Mouse (Mus musculus) ovary, adult 18-20 months (tissue): ENCODE measurements around the gene Gm3415.
"Not testable (repeated sequence)": the region's sequence is repeated elsewhere in the genome, so short reads cannot be mapped to it uniquely, and the experiment has no call there.

Experiments
- DNase-seq: peaks from one replicate; pipeline ENCODE4 v3.0.0; 2022; ENCODE audit warnings: low spot score, mixed read lengths

Gene Gm3415

DNA sequence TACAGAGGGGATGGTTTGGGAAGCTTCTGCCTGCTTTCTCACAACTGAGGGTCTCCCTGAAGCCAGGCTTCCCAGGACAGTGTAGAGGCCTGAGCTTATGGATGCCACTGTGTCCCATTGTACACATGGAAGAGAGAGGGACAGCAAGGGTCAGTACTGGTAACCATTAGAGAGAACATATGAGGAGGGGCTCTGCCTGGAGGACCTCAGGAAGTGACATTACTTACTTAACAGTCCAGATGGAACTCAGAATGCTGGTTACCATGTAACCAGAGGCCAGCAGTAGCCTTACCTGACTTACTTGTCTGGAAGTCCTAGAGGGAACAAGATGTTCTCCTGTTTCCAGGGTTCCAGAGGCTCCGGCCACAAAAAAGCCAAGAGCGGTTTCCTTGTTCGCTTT lies at the start of gene Gm3415:
Gm3415 (plus strand) TSS at position 301 of the 400 bp plus-strand sequence.
- DNase-seq: not testable (repeated sequence)

DNA sequence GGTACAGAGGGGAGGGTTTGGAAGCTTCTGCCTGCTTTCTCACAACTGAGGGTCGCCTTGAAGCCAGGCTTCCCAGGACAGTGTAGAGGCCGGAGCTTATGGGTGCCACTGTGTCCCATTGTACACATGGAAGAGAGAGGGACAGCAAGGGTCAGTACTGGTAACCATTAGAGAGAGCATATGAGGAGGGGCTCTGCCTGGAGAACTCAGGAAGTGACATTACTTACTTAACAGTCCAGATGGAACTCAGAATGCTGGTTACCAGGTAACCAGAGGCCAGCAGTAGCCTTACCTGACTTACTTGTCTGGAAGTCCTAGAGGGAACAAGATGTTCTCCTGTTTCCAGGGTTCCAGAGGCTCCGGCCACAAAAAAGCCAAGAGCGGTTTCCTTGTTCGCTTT lies 42.1 kb upstream of the Gm3415 start, which contains the start of gene Gm3402:
Gm3402 (plus strand) TSS at position 301 of the 400 bp plus-strand sequence.
- DNase-seq: not testable (repeated sequence)

DNA sequence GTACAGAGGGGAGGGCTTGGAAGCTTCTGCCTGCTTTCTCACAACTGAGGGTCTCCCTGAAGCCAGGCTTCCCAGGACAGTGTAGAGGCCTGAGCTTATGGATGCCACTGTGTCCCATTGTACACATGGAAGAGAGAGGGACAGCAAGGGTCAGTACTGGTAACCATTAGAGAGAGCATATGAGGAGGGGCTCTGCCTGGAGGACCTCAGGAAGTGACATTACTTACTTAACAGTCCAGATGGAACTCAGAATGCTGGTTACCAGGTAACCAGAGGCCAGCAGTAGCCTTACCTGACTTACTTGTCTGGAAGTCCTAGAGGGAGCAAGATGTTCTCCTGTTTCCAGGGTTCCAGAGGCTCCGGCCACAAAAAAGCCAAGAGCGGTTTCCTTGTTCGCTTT lies 30.4 kb upstream of the Gm3415 start, which contains the start of gene Gm3404:
Gm3404 (plus strand) TSS at position 301 of the 400 bp plus-strand sequence.
- DNase-seq: not testable (repeated sequence)

DNA sequence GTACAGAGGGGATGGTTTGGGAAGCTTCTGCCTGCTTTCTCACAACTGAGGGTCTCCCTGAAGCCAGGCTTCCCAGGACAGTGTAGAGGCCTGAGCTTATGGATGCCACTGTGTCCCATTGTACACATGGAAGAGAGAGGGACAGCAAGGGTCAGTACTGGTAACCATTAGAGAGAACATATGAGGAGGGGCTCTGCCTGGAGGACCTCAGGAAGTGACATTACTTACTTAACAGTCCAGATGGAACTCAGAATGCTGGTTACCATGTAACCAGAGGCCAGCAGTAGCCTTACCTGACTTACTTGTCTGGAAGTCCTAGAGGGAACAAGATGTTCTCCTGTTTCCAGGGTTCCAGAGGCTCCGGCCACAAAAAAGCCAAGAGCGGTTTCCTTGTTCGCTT lies 18.6 kb upstream of the Gm3415 start, which contains the start of gene Gm3409:
Gm3409 (plus strand) TSS at position 301 of the 400 bp plus-strand sequence.
- DNase-seq: not testable (repeated sequence)

DNA sequence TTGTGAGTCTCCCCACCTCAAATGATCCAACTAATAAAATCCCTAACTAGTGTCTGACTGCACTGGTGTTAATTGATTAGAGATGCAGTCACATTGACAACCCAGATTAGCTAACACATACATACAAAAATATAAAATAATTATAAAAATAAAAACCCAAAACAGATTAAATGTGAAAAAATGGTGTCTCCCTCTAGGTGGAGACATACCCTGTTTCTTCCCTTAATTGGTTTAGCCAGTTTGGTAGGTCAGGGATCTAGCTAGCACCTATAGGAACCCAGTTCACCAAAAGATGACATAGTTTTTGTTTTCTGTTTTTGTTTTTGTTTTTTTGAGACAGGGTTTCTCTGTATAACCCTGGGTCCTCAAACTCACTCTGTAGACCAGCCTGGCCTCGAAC lies 8.3 kb downstream of the Gm3415 start:
- no peak for DNase-seq

DNA sequence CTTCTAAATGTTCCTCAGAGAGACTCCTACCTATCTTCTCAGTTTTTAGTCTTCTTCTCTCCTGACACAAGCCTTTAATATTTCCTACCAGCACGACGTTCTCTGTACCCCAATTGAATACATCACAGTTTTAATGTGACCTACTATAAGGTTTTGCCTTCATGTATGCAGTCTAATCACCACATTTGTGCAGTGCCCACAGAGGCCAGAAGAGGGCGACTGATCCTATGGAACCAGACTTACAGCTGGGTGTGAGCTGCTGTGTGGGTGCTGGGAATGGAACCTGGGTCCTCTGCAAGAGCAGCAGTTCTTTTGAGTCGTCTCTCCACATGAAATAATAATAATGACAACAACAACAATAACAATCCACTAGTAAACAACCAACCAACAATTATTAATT lies 11.1 kb downstream of the Gm3415 start:
- DNase-seq: no peak

DNA sequence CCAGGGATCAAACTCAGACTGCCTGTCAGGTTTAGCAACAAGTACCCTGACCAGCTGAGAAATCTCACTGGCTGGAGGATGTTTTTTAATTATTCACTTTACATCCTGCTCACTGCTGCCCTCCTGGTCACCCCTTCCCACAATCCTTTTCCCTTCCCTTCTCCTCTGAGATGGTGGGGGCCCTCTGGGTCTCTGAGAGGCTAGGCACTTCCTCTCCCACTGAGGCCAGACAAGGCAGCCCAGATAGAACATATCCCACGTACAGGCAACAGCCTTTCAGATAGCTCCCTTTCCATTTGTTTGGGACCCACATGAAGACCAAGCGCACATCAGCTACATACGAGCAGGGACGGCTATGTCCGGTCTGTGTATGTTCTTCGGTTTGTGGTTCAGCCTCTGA lies 14.2 kb downstream of the Gm3415 start:
- not testable (repeated sequence) for DNase-seq

DNA sequence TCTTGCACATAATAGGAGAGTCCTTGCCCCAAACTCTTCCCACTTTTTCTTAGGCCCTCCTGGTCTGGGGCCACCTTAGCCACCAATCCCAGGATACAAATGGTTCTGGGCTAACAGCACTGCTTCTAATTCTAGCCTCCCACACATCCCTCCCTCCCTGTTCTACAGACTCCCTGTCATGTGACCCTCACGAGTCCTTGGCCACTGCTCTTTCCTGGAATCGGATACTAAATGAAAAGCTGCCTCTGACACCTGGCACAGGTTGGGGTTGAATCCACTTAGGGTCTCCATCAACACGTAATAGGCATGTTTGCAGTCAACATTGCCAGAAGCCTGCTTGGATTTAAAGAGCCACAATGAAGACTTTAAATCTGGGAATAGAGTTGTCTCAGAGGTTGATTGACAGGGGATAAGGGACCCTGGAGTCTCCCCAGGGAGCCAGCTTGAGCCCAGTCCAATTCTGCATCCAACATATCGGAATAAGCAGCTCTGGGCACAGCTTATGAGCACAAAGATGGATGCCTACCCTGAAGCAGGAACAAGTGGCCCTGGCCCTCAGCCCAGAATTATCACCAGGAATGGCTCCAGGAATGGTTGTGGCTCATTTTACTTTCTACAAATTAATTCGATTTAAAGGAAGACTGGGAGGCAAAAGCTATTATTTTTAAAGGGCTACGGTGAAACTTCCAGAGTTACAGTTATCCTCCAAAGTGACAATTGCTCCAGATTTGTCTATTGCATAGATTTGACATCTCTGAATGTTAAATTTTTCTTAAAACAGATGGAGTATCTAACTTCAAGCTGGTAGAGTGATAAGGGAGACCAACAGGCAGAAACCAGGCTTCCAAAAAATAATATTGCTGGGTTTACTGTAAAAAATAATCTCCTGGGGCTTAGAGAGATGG lies 16.1 kb downstream of the Gm3415 start:
- not testable (repeated sequence) for DNase-seq

DNA sequence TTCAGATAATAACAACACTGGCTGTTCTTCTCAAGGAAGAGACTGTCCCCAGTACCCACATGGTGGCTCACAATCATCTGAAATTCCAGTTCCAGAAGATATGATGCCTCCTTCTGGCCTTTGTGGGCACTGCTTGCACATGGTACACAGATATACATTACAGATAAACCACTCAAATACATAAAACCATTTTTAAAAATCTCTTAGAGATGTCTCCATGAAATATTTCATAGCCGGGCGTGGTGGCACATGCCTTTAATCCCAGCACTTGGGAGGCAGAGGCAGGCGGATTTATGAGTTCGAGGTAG lies 16.8 kb downstream of the Gm3415 start:
- DNase-seq: not testable (repeated sequence)

DNA sequence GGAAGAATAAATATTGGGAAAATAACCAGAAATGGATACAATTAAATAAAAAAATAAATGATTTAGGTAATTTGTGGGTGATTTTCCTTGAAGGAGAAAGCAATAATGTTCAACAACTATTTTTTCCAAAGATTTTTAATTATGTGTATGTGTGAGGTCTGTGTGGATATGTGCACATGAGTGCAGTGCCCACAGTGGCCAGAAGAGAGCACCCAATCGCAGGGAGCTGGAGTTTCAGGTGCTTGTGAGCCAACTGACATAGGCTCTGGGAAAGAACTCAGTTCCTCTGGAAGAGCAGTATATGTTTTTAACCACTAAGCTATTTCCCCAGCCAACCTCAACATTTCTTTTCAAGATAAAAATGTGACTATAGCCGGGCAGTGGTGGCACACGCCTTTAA lies 20.7 kb downstream of the Gm3415 start:
- no peak for DNase-seq

DNA sequence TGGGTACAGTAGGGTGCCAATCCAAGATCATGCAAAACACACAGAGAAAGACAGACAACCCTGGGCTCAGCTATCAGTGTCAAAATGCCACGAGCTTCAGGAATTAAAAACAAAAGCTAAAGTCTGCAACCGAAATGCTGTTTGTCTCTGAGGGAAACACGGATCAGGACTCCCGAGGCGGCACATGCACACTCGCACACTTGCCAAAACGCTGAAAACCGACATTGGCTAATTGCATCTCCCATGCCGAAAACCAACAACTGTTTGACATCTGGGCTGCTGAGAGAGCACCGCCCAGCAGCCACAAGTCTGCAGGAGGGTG lies 28.2 kb downstream of the Gm3415 start:
- no peak for DNase-seq

DNA sequence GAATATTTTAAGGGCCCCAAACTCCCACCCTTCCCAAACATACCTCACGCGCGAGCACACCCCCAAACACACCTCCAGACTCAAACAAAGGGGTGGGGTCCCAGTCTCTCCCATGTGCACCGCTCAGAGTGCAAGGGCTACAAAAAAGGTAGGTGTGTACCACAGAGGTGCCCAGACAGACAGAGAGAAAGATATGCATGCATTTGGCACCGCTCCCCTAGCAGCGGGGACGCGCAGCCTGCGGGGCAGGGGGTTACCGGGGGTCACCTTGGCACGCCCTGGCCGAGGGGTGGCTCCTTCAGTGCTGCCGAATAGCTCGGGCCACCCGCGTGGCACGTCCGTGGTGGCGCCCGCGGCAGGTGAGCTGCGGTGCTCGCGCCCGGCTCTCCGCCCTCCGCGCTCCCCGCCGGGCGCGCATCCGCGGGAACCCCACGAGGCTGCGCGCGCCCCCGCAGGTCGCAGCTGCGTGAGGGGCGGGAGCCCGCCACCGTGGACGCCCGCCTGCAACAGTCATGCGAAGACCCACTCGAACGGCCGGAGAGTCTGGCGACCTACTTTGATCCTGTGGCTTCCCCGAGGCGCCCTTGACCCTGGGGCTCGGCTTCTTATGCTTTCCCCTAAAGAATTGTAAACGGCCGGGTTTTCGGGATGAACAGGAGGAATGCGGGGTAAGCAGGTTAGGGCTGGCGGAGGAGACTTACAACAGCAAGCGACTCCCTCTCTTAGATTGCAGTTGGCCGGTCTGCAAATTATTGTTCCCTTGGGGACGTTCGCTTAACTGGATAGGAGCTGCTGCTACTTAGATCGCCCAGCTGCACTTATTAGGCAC lies 28.8 kb downstream of the Gm3415 start, which contains the start of gene Gpr12:
Gpr12 (minus strand) TSS at position 762 of the 829 bp plus-strand sequence.
- DNase-seq: no peak

DNA sequence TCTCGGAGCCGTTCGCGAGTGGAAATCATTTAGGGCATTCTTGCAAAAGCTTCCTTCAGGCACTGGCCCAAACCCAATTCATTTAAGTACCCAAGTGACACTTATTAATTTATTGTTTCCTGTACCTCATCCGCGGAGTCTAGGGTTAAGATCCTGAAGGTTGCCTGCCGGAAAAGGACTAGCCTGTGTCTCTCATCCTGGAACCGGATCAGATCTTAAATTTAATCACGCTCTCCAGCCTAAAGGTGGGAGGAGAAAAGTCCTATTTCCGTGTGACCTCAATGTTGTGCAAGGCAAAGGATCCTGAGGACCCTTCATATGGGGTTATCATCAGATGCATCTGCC lies 29.3 kb downstream of the Gm3415 start:
- no peak for DNase-seq

DNA sequence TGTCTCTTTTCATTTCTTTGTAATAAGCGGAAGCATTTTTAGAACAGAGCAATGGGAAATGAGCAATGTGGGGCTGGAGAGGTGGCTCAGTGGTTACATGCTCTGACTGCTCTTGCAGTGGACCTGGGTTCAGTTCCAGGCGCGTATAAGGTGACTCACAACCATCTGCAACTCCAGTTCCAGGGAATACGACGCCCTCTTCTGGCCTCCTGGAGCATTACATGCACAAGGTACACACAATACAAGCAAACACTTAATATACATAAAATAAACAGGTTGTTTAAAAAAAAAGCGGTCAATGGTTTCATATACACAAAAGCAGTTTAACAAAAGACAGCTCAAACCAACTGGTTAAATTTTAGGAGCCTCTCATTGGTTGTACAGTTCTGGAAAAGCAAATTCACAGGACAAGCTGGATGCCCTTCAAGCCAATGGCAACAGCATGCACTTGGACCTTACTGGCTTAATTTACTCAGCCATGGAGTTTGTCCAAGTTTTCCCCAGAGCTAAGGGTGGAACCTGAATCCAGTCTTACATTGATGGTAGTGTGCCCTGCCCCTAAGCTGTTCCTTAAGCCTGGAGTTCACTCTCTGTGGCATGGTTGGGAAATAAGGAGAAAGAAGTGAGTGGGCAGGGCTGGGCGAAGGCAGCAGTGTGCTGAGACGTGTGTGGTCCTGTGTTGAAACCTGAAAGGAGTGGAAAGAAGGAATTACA lies 30.6 kb downstream of the Gm3415 start:
- no peak for DNase-seq

DNA sequence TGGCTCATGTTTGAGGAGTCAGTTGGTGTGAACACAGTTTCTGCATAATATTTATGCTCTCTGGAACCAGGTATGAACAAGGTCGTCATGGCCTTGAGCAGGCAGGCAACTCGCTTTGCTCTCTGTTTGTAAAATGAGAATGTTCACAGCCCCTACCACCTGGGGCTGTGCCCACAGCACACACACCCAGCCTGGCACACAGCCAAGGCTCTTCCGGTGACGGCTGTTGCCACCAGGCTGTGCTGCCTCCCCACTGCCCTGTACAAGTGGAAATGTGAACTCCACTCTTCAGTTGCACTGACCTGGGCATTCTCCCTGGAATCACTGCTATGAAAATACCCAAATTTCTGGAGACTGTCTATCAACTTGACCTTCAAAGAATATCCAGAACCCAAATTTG lies 35.1 kb downstream of the Gm3415 start:
- DNase-seq: no peak

DNA sequence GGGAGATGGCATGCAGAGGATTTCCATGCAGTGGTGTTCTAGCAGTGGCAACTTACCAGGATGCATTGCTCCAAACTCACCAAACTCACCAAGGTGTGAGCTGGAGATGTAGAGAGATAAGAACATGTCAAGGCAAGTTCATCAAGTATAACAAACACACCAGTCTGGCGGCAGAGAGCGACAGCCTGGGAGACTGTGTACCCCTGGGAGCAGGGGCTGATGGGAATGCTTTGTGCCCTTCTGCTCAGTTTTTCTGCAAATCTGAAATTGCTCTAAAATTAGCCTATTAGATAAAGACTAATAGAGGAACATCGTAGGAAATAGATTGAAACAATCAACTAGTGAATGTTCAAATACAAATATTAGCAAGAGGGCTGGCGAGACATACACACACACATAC lies 35.7 kb downstream of the Gm3415 start:
- DNase-seq: no peak

DNA sequence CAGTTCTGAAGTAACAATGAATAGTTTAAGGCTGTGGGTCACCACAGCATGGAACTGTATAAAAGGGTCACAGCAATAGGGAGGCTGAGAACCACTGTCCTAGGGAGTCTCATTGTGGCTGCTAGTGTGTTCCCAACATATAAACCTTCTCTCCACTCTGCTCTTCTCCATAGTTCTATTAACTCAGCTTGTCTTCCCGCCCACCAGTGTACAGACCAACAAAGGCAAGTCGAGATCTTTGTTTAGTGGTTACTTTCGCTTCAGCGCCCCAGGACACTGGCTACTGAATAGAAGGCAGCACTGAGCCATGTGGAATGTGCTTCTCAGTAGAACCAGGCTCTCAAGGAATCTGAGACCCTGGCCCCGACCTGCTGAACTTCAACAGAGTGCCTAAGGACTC lies 36.6 kb downstream of the Gm3415 start:
- no peak for DNase-seq

DNA sequence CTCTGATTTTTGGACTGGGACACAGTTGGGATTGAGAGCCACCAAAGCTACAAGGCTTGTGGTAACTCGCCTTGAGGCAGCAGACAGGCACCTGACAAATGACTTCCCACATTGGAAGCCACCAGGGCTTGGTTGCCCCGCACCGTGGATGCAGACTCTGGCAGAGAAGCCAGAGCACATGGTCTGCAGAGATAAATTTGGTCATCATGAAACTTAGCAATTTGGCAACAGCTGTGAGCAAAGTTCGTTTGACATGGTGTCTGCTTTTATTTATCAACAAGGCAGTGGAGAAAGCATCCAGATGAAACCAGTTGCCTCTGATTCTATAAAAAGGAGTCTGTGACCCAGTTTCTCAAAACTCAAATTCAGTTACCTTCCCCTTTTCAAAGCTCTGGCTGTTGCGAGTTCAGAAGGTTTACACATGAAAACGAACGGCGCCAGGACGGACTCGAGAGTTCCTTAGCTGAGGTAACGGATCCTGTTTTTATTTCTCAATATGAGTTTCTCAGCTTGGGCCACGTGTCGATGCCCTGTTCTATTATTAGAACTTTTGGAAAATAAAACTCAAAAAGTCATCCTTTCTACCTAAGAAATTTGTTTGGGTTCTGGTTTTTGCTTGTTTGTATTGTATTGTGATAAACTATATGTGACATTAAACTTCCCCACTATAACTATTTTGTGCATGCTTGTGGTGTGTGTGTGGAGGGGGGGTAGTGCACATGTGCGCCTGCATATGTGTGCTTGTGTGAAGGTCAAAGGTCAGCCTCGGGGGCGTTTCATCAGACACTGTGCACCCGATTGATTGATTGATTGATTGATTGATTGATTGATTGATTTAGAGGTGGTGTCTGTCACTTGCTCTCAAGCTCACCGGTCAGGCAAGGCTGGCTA lies 40.9 kb downstream of the Gm3415 start:
- no peak for DNase-seq

DNA sequence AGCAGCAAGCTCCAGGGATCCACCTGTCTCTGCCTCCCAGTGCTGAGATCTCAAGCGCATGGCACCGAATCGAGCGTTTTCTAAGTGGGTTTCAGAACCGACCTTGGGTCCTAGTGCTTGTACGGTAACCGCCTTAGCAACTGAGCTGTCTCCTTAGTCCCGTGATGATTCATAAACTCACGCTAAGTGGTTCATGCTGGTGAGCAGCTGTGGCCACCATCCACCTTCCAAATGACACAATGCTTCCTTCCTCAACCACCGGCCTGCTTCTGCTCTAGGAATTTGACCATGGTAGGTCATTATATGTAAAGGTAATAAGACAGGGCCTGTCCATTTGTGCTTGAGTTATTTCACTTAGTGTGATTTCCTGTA lies 41.6 kb downstream of the Gm3415 start:
- no peak for DNase-seq

DNA sequence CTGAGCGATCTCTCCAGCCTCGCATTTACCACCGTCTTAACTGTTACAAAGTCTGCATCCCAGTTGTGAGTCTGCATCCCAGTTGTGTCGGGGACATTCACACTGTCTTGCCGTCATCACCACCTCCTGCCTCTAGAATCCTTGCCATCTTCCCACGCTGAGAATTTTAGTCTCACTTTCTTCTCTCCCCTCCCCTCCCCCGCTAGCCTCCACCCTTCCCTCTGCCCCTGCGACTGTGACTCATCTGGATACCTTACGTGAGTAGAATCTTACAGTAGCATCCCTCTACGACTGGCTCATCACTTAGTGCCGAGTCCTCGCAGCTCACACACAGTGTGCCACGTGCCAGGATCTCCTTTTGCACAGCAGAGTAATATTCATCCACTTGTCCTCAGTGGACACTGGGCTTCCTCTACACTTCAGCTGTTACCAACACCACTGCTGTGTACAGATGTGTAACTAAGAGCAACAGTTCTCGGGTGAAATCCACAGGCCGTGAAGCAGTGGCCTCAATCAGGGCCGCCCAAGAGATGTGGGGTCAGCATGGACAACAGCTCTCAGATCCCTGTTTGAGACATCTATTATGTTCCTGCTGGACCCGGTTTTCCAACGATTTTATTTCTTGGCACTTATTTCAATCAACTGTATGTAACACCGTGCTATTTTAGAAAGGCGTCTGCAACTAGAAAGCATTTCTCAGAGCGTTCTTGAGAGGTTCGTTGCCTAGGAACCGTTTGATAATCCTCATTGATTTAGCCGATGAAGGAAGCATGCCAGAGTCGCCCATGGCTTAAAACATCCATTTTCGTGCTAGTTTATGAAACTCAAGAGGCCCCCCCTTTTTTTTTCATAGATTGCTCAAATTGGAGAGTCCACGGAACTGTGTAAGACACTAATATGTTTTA lies 42.5 kb downstream of the Gm3415 start:
- DNase-seq: no peak
